Mouse (Mus musculus): ENCODE measurements at regions not wholly inside any gene's neighbourhood (a gene's known extent, or its start where the extent isn't known, plus 50 kb on each side); places are given as distances from the start of the nearest gene placed in this dataset.

- POLR2A ChIA-PET, result no interaction called here
- CTCF ChIA-PET, result no interaction called here
Observed at GRCm38 (mm10) chr5:10495086-10495485, 248.8 kb upstream of the Gm5152 start.

DNA sequence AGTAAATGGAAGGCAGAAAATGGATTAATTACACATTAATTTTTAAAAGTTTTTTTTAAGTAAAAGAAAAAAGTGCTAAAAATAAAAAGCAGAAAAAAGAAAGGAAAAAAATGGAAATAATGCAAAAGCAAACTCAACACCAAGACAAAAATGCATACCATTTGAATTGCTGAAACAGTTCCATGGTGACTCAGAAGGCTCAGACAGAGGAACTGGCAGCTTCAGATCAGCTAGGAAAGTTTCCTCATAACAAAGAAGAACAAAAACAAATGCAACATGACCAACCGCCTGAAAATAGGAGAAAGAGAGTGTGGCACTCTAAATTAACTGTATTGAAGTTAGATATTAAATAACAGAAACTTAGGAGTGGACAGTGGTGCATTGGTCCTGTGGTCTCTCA is 231.7 kb upstream of the Gm5152 start:
- POLR2A ChIA-PET, result no interaction called here
- CTCF ChIA-PET, result no interaction called here

DNA sequence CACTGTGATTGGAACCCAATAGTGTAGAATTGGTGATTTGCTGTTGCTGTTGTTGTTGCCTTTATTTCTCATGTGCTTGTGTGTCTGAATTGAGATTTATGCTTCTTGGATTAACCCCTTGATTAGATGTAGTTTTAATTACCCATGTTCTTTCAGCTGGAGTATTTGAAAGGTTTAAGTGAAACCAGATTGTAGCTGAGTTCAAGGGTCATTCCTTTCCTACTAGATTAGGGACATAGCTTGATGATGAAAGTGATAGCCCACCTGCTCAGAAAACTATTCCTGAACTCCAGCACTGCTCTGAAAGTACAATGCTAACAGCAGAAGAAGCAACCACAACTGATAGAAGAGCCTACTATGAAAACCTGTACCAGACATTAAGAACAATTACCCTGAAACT is 231.1 kb upstream of the Gm5152 start:
- POLR2A ChIA-PET, result no interaction called here
- CTCF ChIA-PET, result no interaction called here

- CTCF ChIA-PET, result no interaction called here
- POLR2A ChIA-PET, result no interaction called here
Observed at GRCm38 (mm10) chr5:10446584-10446983, 200.3 kb upstream of the Gm5152 start.

DNA sequence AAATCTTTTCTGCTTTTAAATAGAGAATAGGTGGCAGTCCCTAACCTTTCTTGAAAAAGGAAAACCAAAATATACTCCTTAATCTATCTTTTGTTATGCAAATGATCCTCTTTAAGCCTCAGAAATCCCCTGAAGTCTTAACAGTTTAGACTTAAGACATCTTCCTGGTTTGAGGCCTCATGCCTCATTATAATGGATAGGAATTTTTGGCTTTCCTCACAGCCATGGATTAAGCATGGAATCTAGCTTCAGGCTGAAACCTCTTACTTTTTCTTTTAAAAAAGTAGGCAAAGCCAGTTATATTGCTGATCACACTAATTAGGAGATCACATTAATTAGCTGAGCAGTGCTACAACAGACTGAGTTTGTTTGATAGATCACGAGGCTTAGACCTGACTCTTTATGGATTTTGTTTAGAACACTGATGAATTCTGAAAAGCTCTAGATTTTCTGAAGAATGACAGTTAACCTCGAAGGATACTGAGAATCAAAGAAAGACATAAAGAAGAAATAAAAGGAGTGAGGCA is 171.4 kb upstream of the Gm5152 start:
- ChIA-PET CTCF (no interaction called here), POLR2A (interaction anchor here in 1 of 4 experiments (0.7 kb wide), 1 partner anchor 17 kb away, joined by 3 read pairs; no protein-coding TSS in a partner anchor)

- POLR2A ChIA-PET, result interaction anchor here in 1 of 4 experiments (0.7 kb wide), 1 partner anchor 18 kb away, joined by 3 read pairs; no protein-coding TSS in a partner anchor
- CTCF ChIA-PET, result interaction anchor here in 1 of 4 experiments (0.6 kb wide), 1 partner anchor 500 kb away, joined by 3 read pairs; no protein-coding TSS in a partner anchor
Observed at GRCm38 (mm10) chr5:10416949-10417348, 170.6 kb upstream of the Gm5152 start.

DNA sequence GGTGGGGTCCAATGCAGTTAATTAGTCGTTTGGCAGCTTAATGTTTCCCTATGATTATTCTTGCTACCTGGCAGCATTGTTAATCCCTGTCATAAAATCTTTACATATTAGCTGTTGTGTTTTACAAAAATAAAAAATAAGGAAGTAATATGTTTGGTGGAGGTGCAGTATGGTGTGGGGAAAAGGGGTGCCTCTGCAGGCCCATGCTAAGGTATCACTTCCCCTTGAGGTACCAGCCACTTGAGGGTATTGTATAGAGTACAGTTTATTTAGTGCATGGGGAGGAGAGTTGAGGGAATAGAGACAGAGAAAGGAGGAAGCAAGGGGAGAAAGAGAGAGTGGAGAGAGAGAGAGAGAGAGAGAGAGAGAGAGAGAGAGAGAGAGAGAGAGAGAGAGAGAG is 167.7 kb upstream of the Gm5152 start:
- ChIA-PET POLR2A (no interaction called here), CTCF (no interaction called here)

DNA sequence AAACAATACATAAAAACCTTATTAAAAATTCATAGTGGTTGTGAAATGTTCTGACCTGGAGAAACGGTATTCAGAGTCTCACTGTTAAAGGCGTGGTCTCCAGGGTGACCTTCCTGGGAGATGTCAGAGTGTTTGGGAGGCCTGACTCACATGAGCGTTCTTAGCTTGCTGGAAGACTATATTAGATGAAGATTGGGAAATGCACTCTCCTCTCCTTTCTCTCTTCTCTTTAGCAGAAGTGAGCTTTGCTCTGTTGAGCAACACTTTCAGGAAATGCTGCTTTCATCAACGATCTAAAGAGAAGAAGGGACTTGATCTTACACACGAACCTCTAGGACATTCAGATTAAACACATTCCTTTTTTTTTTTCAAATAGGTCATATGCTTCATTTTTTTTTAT is 147.2 kb upstream of the Gm5152 start:
- CTCF ChIA-PET, result no interaction called here
- POLR2A ChIA-PET, result no interaction called here

DNA sequence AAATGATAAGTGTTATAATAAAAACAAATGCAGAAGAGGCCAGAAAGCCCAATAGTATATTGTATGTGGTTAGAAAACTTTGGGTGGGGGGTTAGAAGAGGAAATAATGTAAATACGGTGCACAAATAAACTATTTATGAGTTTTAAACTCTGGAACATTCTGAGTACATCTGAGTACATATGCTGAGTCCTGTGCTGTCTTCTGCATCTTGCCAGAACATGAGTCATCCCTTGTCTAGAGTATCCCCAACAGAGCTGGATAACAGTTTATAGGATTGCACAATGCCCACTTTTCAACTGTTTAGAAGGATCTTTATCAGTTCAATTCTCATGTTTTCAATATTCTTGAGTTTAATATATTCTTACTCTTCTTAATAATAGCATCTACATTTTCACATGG is 142.7 kb upstream of the Gm5152 start:
- CTCF ChIA-PET, result no interaction called here

GRCm38 (mm10) chr5:10352126-10352525 is 105.8 kb upstream of the Gm5152 start:
- POLR2A ChIA-PET, result no interaction called here
- CTCF ChIA-PET, result no interaction called here

More for the DNA sequence above, 142.7 kb upstream of the Gm5152 start:
- POLR2A ChIA-PET, result no interaction called here

DNA sequence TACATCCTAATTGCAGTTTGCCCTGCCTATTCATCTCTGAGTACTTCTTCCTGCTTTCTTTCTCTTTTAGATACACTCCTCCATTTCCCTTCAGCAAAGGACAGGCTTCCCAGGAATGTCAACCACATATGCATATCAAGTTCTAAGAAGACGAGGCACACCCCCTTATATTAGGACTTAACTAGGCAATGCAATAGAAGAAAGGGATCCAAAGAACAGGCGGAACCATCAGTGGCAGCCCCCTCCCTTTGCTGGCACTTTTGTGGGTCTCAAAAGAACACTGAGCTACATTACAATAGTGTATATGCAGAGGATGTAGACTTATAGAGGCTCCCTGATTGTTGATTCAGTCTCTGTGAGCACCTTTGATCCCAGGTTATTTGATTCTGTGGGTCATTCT is 74.3 kb upstream of the Gm5152 start:
- ChIA-PET POLR2A (no interaction called here), CTCF (no interaction called here)

Data from embryonic stem cell, embryonic (primary cell).